Mouse (Mus musculus): Measurements from ENCODE around the gene Alad. TPM values are rescaled to one million over a fixed set of nuclear protein-coding genes. Genes with fewer than 3 reads are reported as not detected.

Alad gene
- total RNA-seq, 2 experiments from 2014 or later: 5.1 to 12.5 TPM

GRCm38 (mm10) chr4:62518416-62519121, 1.1 kb downstream of the Alad start:
- ATAC-seq (ENCODE audit: poor library complexity, severe bottlenecking): no peak

- ATAC-seq (ENCODE audit: poor library complexity, severe bottlenecking): no peak
These were observed 1.9 kb downstream of the Alad start for GRCm38 (mm10) chr4:62517538-62518415.

GRCm38 (mm10) chr4:62517046-62517445, 2.7 kb downstream of the Alad start:
- no peak for ATAC-seq (ENCODE audit: poor library complexity, severe bottlenecking)

- ATAC-seq (ENCODE audit: poor library complexity, severe bottlenecking): peak; percentile 9; the same call in 1 of the 2 replicates
These were observed 3.1 kb downstream of the Alad start for GRCm38 (mm10) chr4:62516579-62516978.

GRCm38 (mm10) chr4:62516079-62516478, 3.6 kb downstream of the Alad start:
- no peak for ATAC-seq (ENCODE audit: poor library complexity, severe bottlenecking)

- ATAC-seq (ENCODE audit: poor library complexity, severe bottlenecking): no peak
These were observed 4.2 kb downstream of the Alad start for GRCm38 (mm10) chr4:62515490-62515889.

GRCm38 (mm10) chr4:62514995-62515394, 4.7 kb downstream of the Alad start:
- ATAC-seq (ENCODE audit: poor library complexity, severe bottlenecking): no peak

- no peak for ATAC-seq (ENCODE audit: poor library complexity, severe bottlenecking)
These were observed 5.7 kb downstream of the Alad start for GRCm38 (mm10) chr4:62513998-62514506.

GRCm38 (mm10) chr4:62509946-62510345, 9.8 kb downstream of the Alad start:
- no peak for ATAC-seq (ENCODE audit: poor library complexity, severe bottlenecking)

- no peak for ATAC-seq (ENCODE audit: poor library complexity, severe bottlenecking)
These were observed 10.9 kb downstream of the Alad start for GRCm38 (mm10) chr4:62508839-62509238.

- ATAC-seq (ENCODE audit: poor library complexity, severe bottlenecking): no peak
These were observed 12.9 kb downstream of the Alad start for GRCm38 (mm10) chr4:62506798-62507197.

GRCm38 (mm10) chr4:62505991-62506390, 13.7 kb downstream of the Alad start:
- no peak for ATAC-seq (ENCODE audit: poor library complexity, severe bottlenecking)

- no peak for ATAC-seq (ENCODE audit: poor library complexity, severe bottlenecking)
These were observed 16.2 kb downstream of the Alad start, which contains the start of gene Hdhd3 for GRCm38 (mm10) chr4:62503374-62503970. Gene Hdhd3, minus strand, starts transcription at chr4:62503467.

- no peak for ATAC-seq (ENCODE audit: poor library complexity, severe bottlenecking)
These were observed 16.7 kb downstream of the Alad start for GRCm38 (mm10) chr4:62502969-62503368.

GRCm38 (mm10) chr4:62501964-62502732, 17.6 kb downstream of the Alad start:
- peak; percentile 97 for ATAC-seq (ENCODE audit: poor library complexity, severe bottlenecking)

- no peak; the same call in 1 of the 2 replicates for ATAC-seq (ENCODE audit: poor library complexity, severe bottlenecking)
These were observed 18.2 kb downstream of the Alad start for GRCm38 (mm10) chr4:62501534-62501933.

- no peak for ATAC-seq (ENCODE audit: poor library complexity, severe bottlenecking)
These were observed 18.9 kb downstream of the Alad start for GRCm38 (mm10) chr4:62500799-62501198.

- no peak for ATAC-seq (ENCODE audit: poor library complexity, severe bottlenecking)
These were observed 22.9 kb downstream of the Alad start for GRCm38 (mm10) chr4:62496815-62497214.

GRCm38 (mm10) chr4:62495946-62496345, 23.8 kb downstream of the Alad start:
- ATAC-seq (ENCODE audit: poor library complexity, severe bottlenecking): no peak

- no peak for ATAC-seq (ENCODE audit: poor library complexity, severe bottlenecking)
These were observed 25.5 kb downstream of the Alad start for GRCm38 (mm10) chr4:62494230-62494629.

All from megakaryocyte, adult 5-6 weeks (primary cell).